Mouse (Mus musculus): ENCODE measurements around the gene Ttc27. TPM values are rescaled to one million over a fixed set of nuclear protein-coding genes. Genes with fewer than 3 reads are reported as not detected.

The Ttc27 gene
- total and polyA plus RNA-seq, 2 experiments from 2014 or later, result 8.5 to 16.2 TPM

DNA sequence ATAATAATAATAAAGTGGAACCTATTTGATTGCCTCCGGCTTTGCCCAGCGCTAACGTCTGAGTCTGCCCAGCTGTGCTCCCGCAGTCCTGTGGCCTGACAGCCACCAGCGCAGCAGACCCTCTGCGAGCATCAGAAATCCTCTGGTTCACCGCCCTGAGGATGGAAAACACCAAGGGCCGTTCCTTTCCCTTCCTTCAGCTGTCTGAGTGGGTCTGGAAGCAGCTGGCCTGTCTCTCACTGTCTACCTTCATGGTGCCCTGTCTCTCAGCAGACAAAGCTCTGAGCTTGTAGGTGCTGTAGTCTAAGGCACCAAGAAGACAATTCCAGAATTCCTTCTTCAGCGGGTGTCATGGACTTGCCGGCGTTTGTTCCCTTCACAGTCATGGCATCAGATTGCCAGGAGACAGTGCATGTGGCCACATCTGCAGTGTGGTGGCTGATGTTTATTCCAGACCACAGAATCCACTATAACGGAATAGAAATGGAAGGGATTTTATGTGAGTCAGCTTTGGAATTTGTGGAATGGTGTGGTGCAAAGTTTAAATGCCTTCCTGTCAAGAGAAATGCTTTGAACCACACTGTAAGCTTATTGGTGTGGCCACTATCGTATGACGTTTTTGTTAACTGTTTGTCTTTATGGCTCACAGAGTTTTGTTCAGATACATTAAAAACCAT, 78.6 kb downstream of the Ttc27 start:
- no peak overlapping the region for H3K9ac ChIP-seq (replicated peaks; ENCODE audit: low read depth, low read length)
- peaks cover 4% of the 10 kb centered on the region; the same call in 1 of the 2 replicates for H3K4me1 ChIP-seq (ENCODE audit: control insufficient read depth, insufficient read depth)
- no peak overlapping the region for H3K4me3 ChIP-seq (ENCODE audit: low read depth, low read length)
- H3K36me3 ChIP-seq (replicated peaks; ENCODE audit: control insufficient read depth, insufficient read depth, low read length), result no peaks in the 10 kb centered on the region
- no peaks in the 10 kb centered on the region for H3K27me3 ChIP-seq (ENCODE audit: control insufficient read depth, insufficient read depth, low read length)
- DNase-seq (ENCODE audit: low spot score) (peak; percentile 27), ATAC-seq (ENCODE audit: insufficient read depth, low read depth) (no peak; the same call in 1 of the 2 replicates)
- no peaks in the 10 kb centered on the region for H3K9me3 ChIP-seq (replicated peaks; ENCODE audit: control insufficient read depth, low read length)
- peak overlapping the region; percentile 30; the same call in 1 of the 2 replicates for H3K27ac ChIP-seq (ENCODE audit: low read depth)
- TF ChIP-seq CTCF (IDR thresholded peaks at IDR 0.05; ENCODE audit: low read depth) (no peak), EP300 (IDR thresholded peaks at IDR 0.05; ENCODE audit: low read depth) (no peak)
- WGBS, result 59% methylated on average over 14 of the region's 14 CpGs
- H3K4me2 ChIP-seq (ENCODE audit: low read depth, low read length), result no peak overlapping the region

DNA sequence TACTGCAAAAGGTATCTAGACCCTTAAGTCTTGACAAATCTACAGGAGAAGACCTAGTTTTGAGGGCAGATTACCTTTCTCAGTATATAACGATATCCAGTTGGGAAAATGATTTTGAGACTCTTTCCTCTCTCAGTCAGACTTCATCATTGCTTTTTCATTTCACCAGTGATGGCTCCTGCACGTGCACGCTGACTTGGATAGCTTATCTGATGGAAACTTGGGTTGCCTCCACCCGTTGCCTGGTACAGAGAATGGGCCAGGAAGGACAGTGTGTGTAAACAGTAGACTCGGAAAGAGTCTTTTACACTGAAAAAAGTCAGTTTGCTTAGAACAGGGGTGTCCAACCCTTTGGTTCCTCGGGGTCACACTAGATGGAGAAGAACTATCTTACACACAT, 82.3 kb downstream of the Ttc27 start:
- Histone ChIP-seq H3K9ac (replicated peaks; ENCODE audit: low read depth, low read length) (no peak overlapping the region), H3K27me3 (ENCODE audit: control insufficient read depth, insufficient read depth, low read length) (no peaks in the 10 kb centered on the region), H3K27ac (ENCODE audit: low read depth) (no peak overlapping the region), H3K4me3 (ENCODE audit: low read depth, low read length) (no peak overlapping the region), H3K4me2 (ENCODE audit: low read depth, low read length) (no peak overlapping the region), H3K9me3 (replicated peaks; ENCODE audit: control insufficient read depth, low read length) (no peaks in the 10 kb centered on the region), H3K36me3 (replicated peaks; ENCODE audit: control insufficient read depth, insufficient read depth, low read length) (no peaks in the 10 kb centered on the region), H3K4me1 (ENCODE audit: control insufficient read depth, insufficient read depth) (peaks cover 4% of the 10 kb centered on the region; the same call in 1 of the 2 replicates)
- DNase-seq (ENCODE audit: low spot score) (no peak), ATAC-seq (ENCODE audit: insufficient read depth, low read depth) (no peak)
- 75% methylated on average over 6 of the region's 6 CpGs for WGBS
- TF ChIP-seq CTCF (IDR thresholded peaks at IDR 0.05; ENCODE audit: low read depth) (no peak), EP300 (IDR thresholded peaks at IDR 0.05; ENCODE audit: low read depth) (no peak)

DNA sequence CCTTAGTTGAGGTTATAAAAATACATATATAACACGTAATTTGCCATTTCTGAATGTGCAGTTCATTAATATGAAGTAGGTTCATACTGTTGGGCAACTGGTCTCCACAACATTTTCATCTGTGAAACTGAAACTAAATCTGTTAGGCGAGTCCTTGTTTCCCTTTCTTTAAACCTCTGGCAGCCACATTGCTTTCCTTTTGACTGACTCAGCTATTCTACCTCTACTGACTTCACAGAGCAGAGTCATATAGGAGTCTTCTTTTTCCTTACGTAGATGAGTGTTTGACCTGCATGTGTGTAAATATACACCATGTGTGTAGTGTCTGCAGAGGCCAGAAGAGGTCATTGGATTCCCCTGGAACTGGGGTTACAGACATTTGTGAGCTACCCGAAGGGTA, 85.2 kb downstream of the Ttc27 start:
- Histone ChIP-seq H3K9me3 (replicated peaks; ENCODE audit: control insufficient read depth, low read length) (no peaks in the 10 kb centered on the region), H3K4me3 (ENCODE audit: low read depth, low read length) (no peak overlapping the region), H3K36me3 (replicated peaks; ENCODE audit: control insufficient read depth, insufficient read depth, low read length) (no peaks in the 10 kb centered on the region), H3K27me3 (ENCODE audit: control insufficient read depth, insufficient read depth, low read length) (no peaks in the 10 kb centered on the region), H3K9ac (replicated peaks; ENCODE audit: low read depth, low read length) (no peak overlapping the region), H3K4me1 (ENCODE audit: control insufficient read depth, insufficient read depth) (no peaks in the 10 kb centered on the region), H3K27ac (ENCODE audit: low read depth) (no peak overlapping the region), H3K4me2 (ENCODE audit: low read depth, low read length) (no peak overlapping the region)
- TF ChIP-seq CTCF (IDR thresholded peaks at IDR 0.05; ENCODE audit: low read depth) (no peak), EP300 (IDR thresholded peaks at IDR 0.05; ENCODE audit: low read depth) (no peak)
- no peak for DNase-seq (ENCODE audit: low spot score)
- 85% methylated on average over 4 of the region's 4 CpGs for WGBS
- ATAC-seq (ENCODE audit: insufficient read depth, low read depth), result no peak

DNA sequence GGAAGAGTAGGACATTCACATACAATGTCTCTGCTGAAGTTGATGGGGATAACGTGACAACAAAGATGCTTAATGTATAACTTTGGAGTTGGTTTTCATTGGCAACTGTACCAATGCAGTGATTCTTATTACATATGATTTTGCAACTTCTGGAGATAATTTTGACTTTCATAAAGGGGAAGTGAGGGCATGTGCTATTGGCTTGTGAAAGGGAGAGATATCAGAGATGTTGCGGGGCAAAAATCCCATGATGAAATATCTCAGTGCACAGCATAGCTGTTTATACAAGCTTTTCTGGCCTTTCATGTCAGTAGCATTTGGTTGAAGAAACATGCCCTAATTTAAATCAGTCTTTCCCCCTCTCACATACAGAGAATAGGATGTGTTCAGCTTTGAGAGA, 86.3 kb downstream of the Ttc27 start:
- Histone ChIP-seq H3K4me1 (ENCODE audit: control insufficient read depth, insufficient read depth) (0 out of 2 replicates have a peak, but pooled peaks cover 5% of the 10 kb centered on the region), H3K4me2 (ENCODE audit: low read depth, low read length) (no peak overlapping the region), H3K9ac (replicated peaks; ENCODE audit: low read depth, low read length) (no peak overlapping the region), H3K27me3 (ENCODE audit: control insufficient read depth, insufficient read depth, low read length) (no peaks in the 10 kb centered on the region), H3K9me3 (replicated peaks; ENCODE audit: control insufficient read depth, low read length) (no peaks in the 10 kb centered on the region), H3K27ac (ENCODE audit: low read depth) (no peak overlapping the region), H3K36me3 (replicated peaks; ENCODE audit: control insufficient read depth, insufficient read depth, low read length) (no peaks in the 10 kb centered on the region), H3K4me3 (ENCODE audit: low read depth, low read length) (no peak overlapping the region)
- TF ChIP-seq EP300 (IDR thresholded peaks at IDR 0.05; ENCODE audit: low read depth), result no peak
- TF ChIP-seq CTCF (IDR thresholded peaks at IDR 0.05; ENCODE audit: low read depth), result no peak
- WGBS, result 93% methylated on average over 2 of the region's 2 CpGs
- ATAC-seq (ENCODE audit: insufficient read depth, low read depth) (no peak), DNase-seq (ENCODE audit: low spot score) (no peak)

DNA sequence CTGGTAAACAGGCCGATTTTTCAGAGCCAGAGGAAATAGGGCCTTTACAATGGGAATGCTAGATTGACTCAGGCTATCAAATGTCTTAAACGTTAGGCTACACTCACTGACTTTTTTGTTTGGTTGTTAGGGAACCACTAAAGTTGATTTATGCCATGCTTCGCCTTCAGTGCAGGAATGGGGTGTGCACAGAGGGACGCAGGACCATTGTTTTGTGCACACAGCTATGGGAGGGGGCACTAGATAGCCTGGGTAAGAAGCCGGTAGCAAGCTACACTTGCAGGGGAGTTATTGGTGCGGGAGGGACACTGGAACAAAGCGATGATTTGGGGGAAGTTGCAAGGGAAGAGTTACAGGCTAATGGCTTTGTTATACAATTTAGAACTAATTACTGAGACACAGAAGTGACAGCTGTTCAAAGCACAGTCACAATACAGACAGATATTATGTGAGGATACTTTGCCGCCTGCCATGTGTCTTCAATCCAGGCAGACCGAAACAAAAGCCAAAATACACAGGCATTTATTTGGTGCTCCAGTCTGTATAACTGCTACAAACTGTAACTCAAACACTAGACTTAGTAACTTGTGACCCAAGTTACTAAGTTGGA, 86.9 kb downstream of the Ttc27 start:
- H3K4me2 ChIP-seq (ENCODE audit: low read depth, low read length), result no peak overlapping the region
- no peak overlapping the region for H3K4me3 ChIP-seq (ENCODE audit: low read depth, low read length)
- no peak overlapping the region for H3K9ac ChIP-seq (replicated peaks; ENCODE audit: low read depth, low read length)
- H3K4me1 ChIP-seq (ENCODE audit: control insufficient read depth, insufficient read depth), result 0 out of 2 replicates have a peak, but pooled peaks cover 6% of the 10 kb centered on the region
- H3K27me3 ChIP-seq (ENCODE audit: control insufficient read depth, insufficient read depth, low read length), result no peaks in the 10 kb centered on the region
- ATAC-seq (ENCODE audit: insufficient read depth, low read depth) (no peak), DNase-seq (ENCODE audit: low spot score) (no peak)
- no peaks in the 10 kb centered on the region for H3K9me3 ChIP-seq (replicated peaks; ENCODE audit: control insufficient read depth, low read length)
- no peaks in the 10 kb centered on the region for H3K36me3 ChIP-seq (replicated peaks; ENCODE audit: control insufficient read depth, insufficient read depth, low read length)
- WGBS, result 77% methylated on average over 9 of the region's 9 CpGs
- H3K27ac ChIP-seq (ENCODE audit: low read depth), result no peak overlapping the region
- TF ChIP-seq EP300 (IDR thresholded peaks at IDR 0.05; ENCODE audit: low read depth), result no peak
- TF ChIP-seq CTCF (IDR thresholded peaks at IDR 0.05; ENCODE audit: low read depth), result no peak
